Mouse (Mus musculus): ENCODE results near the gene Yes1. TPM values are rescaled to one million over a fixed set of nuclear protein-coding genes. Genes with fewer than 3 reads are reported as not detected.

Yes1 gene
- 1 to 10 TPM; 1.1 to 1.3 TPM for polyA plus RNA-seq (2017; shearing (Covaris generic))

GRCm38 (mm10) chr5:32610801-32611340 is at the start of gene Yes1:
Yes1 (plus strand) TSS chr5:32611171.

Other genes starting within 250 kb of the Yes1 start
- 100 to 1,000 TPM; 140 to 152 TPM for gene Ppp1cb, start 152.3 kb upstream of the Yes1 start, polyA plus RNA-seq (2017; shearing (Covaris generic))
- gene Pisd, start 174.5 kb downstream of the Yes1 start, polyA plus RNA-seq (2017; shearing (Covaris generic)) = 100 to 1,000 TPM in 1 of 2 experiments, 10 to 100 TPM in 1; 58.2 to 102 TPM
- not detected for gene Gm20671, start 215.9 kb downstream of the Yes1 start, polyA plus RNA-seq (2017; shearing (Covaris generic))
- gene Prr14l, start 243.1 kb downstream of the Yes1 start, polyA plus RNA-seq (2017; shearing (Covaris generic)) = 10 to 100 TPM; 25.8 to 25.9 TPM

All from activated CD4-positive, CD25-positive, alpha-beta regulatory T cell (primary cell).